Mouse (Mus musculus): ENCODE data around the gene Mfrp. TPM values are rescaled to one million over a fixed set of nuclear protein-coding genes. Genes with fewer than 3 reads are reported as not detected.

Gene Mfrp
- total and polyA plus RNA-seq, 3 experiments: 0.10 TPM; not detected in 2

- Histone ChIP-seq H3K4me3 (ENCODE audit: control insufficient read depth in 1 of 2, insufficient read depth in 1 of 2, low read depth in 2 of 2, low read length in 2 of 2) (no peak overlapping the region), H3K9me3 (replicated peaks; ENCODE audit: insufficient read depth, low read length) (no peaks in the 10 kb centered on the region), H3K9ac (ENCODE audit: control insufficient read depth, low read depth, low read length, poor library complexity, severe bottlenecking) (no peak overlapping the region), H3K4me1 (ENCODE audit: control insufficient read depth in 1 of 2, insufficient read depth in 2 of 2, low read length in 2 of 2) (peaks cover 0 to 25% of the 10 kb centered on the region in 2 experiments; a peak in 3 of 4 replicates), H3K27me3 (ENCODE audit: control insufficient read depth in 1 of 2, insufficient read depth in 2 of 2, low read length in 2 of 2) (no peaks in the 10 kb centered on the region), H3K27ac (ENCODE audit: control insufficient read depth, low read depth, low read length) (no peak overlapping the region), H3K36me3 (ENCODE audit: control insufficient read depth in 1 of 2, insufficient read depth in 2 of 2, low read length in 2 of 2) (peaks cover 0 to 7% of the 10 kb centered on the region in 2 experiments; a peak in 2 of 4 replicates), H3K79me2 (ENCODE audit: control insufficient read depth, insufficient read depth, low read length, poor library complexity) (no peaks in the 10 kb centered on the region; the same call in 1 of the 2 replicates)
- TF ChIP-seq CHD2 (IDR thresholded peaks at IDR 0.05; ENCODE audit: low read length): no peak
- no peak for TF ChIP-seq MAFK (IDR thresholded peaks at IDR 0.05; ENCODE audit: borderline replicate concordance, low read depth, low read length)
- TF ChIP-seq NRF1 (IDR thresholded peaks at IDR 0.05; ENCODE audit: insufficient read depth, low read depth, low read length, poor library complexity, severe bottlenecking): no peak
- no peak for TF ChIP-seq CTCF (IDR thresholded peaks at IDR 0.05 in 2 of 3, conservative IDR thresholded peaks at IDR 0.05 in 1 of 3; ENCODE audit: control insufficient read depth in 1 of 3, insufficient read depth in 1 of 3, low read depth in 2 of 3, low read length in 3 of 3, poor library complexity in 1 of 3, severe bottlenecking in 1 of 3)
- no peak for TF ChIP-seq UBTF (IDR thresholded peaks at IDR 0.05; ENCODE audit: borderline replicate concordance, insufficient read depth, low read depth, low read length)
- DNase-seq (ENCODE audit: low read depth, low spot score): no peak
Measured at GRCm38 (mm10) chr9:44087761-44088455, 13.6 kb upstream of the Mfrp start.

GRCm38 (mm10) chr9:44088877-44089608 is 12.5 kb upstream of the Mfrp start:
- peak; percentile 78 for DNase-seq (ENCODE audit: low read depth, low spot score)
- peaks cover 0 to 19% of the 10 kb centered on the region in 2 experiments; a peak in 2 of 4 replicates for H3K4me1 ChIP-seq (ENCODE audit: control insufficient read depth in 1 of 2, insufficient read depth in 2 of 2, low read length in 2 of 2)
- TF ChIP-seq MAFK (IDR thresholded peaks at IDR 0.05; ENCODE audit: borderline replicate concordance, low read depth, low read length): no peak
- TF ChIP-seq POLR2AphosphoS2 (IDR thresholded peaks at IDR 0.05; ENCODE audit: low read length): no peak
- TF ChIP-seq MXI1 (IDR thresholded peaks at IDR 0.05; ENCODE audit: low read depth, low read length): no peak
- no peak for TF ChIP-seq MAZ (IDR thresholded peaks at IDR 0.05; ENCODE audit: low read depth, low read length)
- TF ChIP-seq CHD2 (IDR thresholded peaks at IDR 0.05; ENCODE audit: low read length): no peak
- no peak for TF ChIP-seq GABPA (IDR thresholded peaks at IDR 0.05; ENCODE audit: low read depth, low read length)
- TF ChIP-seq KAT2A (conservative IDR thresholded peaks at IDR 0.05; ENCODE audit: low read depth, low read length): no peak
- no peak for TF ChIP-seq SMC3 (IDR thresholded peaks at IDR 0.05; ENCODE audit: low read depth, low read length)
- peak in 1 of 2 experiments; percentile 12; a peak in 1 of 4 replicates for TF ChIP-seq EP300 (IDR thresholded peaks at IDR 0.05; ENCODE audit: low read depth in 1 of 2, low read length in 2 of 2)
- no peak for TF ChIP-seq MYB (IDR thresholded peaks at IDR 0.05; ENCODE audit: low read depth, low read length)
- 0 out of 4 replicates have a peak, but pooled peaks of 1 of the 2 experiments have one; percentile 54 for TF ChIP-seq USF2 (IDR thresholded peaks at IDR 0.05; ENCODE audit: borderline replicate concordance in 1 of 2, insufficient read depth in 1 of 2, low read depth in 1 of 2, low read length in 2 of 2)
- TF ChIP-seq MYC (IDR thresholded peaks at IDR 0.05; ENCODE audit: low read depth, low read length): no peak
- TF ChIP-seq ZMIZ1 (IDR thresholded peaks at IDR 0.05; ENCODE audit: low read depth, low read length): no peak
- TF ChIP-seq TBP (IDR thresholded peaks at IDR 0.05; ENCODE audit: low read depth, low read length): no peak; the same call in 1 of the 2 replicates
- no peak for TF ChIP-seq UBTF (IDR thresholded peaks at IDR 0.05; ENCODE audit: borderline replicate concordance, insufficient read depth, low read depth, low read length)
- no peak for TF ChIP-seq NRF1 (IDR thresholded peaks at IDR 0.05; ENCODE audit: insufficient read depth, low read depth, low read length, poor library complexity, severe bottlenecking)
- no peak for TF ChIP-seq ETS1 (IDR thresholded peaks at IDR 0.05; ENCODE audit: low read depth, low read length)
- TF ChIP-seq JUND (IDR thresholded peaks at IDR 0.05; ENCODE audit: low read depth, low read length): no peak
- TF ChIP-seq TAL1 (IDR thresholded peaks at IDR 0.05; ENCODE audit: low read length): no peak
- TF ChIP-seq ELF1 (IDR thresholded peaks at IDR 0.05; ENCODE audit: low read depth, low read length): peak; percentile 29; the same call in 1 of the 2 replicates
- peak; percentile 11; the same call in 1 of the 2 replicates for TF ChIP-seq TCF12 (IDR thresholded peaks at IDR 0.05; ENCODE audit: low read depth, low read length)
- TF ChIP-seq CHD1 (IDR thresholded peaks at IDR 0.05; ENCODE audit: low read depth, low read length): no peak
- TF ChIP-seq RAD21 (IDR thresholded peaks at IDR 0.05; ENCODE audit: low read depth, low read length): no peak
- no peak for TF ChIP-seq HCFC1 (IDR thresholded peaks at IDR 0.05; ENCODE audit: low read depth, low read length)
- no peak for TF ChIP-seq POLR2AphosphoS5 (IDR thresholded peaks at IDR 0.05; ENCODE audit: borderline replicate concordance, low read depth, low read length)

More at GRCm38 (mm10) chr9:44088877-44089608, 12.5 kb upstream of the Mfrp start:
- Histone ChIP-seq H3K36me3 (ENCODE audit: control insufficient read depth in 1 of 2, insufficient read depth in 2 of 2, low read length in 2 of 2) (peaks cover 0 to 7% of the 10 kb centered on the region in 2 experiments; a peak in 2 of 4 replicates), H3K9ac (ENCODE audit: control insufficient read depth, low read depth, low read length, poor library complexity, severe bottlenecking) (peak overlapping the region; percentile 32), H3K27ac (ENCODE audit: control insufficient read depth, low read depth, low read length) (peak overlapping the region; percentile 63), H3K27me3 (ENCODE audit: control insufficient read depth in 1 of 2, insufficient read depth in 2 of 2, low read length in 2 of 2) (no peaks in the 10 kb centered on the region), H3K9me3 (replicated peaks; ENCODE audit: insufficient read depth, low read length) (no peaks in the 10 kb centered on the region), H3K4me3 (ENCODE audit: control insufficient read depth in 1 of 2, insufficient read depth in 1 of 2, low read depth in 2 of 2, low read length in 2 of 2) (peak overlapping the region; percentile 0 to 20; a peak in 2 of 4 replicates), H3K79me2 (ENCODE audit: control insufficient read depth, insufficient read depth, low read length, poor library complexity) (no peaks in the 10 kb centered on the region; the same call in 1 of the 2 replicates)
